ENCODE assay signal across 13 mouse cellular contexts in the genomic region with DNA sequence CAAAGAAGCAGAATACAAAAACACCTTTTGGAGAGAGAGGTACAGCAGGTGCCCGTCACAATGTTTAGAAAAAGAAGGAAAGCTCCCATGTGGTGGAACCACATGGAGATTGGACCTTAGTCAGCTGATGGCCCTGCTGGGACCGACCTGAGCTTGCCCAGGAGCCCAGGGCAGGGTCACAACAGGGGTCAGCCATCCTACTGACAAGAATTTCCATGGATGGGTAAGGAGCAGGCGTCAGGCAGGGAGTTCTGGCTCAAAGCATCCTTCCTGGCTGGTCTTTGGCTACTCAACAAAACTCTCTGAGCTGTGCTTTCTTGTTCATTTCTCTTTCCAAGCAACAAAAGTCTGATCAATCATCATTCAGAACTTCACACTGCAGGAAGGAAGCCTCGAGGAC.
DNase-seq lines count a peak whose midpoint lies in the region; ATAC-seq and TF ChIP-seq lines count a peak whose summit lies in the region.
"Had no signal": no experiment of that assay in that cellular context is flagged by ENCODE, and none has a peak within 500 bp of the region (broad histone marks: within the 10 kb centered on the region; RNA-seq: fewer than 3 reads in every experiment).

No protein-coding gene starts in this region.

- H3K9ac ChIP-seq in liver, postnatal 0 days (replicated peaks) = no peak overlapping the region
- H3K9ac ChIP-seq in liver, embryonic 12.5 days = no peak overlapping the region
- no peak overlapping the region for H3K9ac ChIP-seq in kidney, embryonic 14.5 days (ENCODE audit: low read depth, low read length)
- H3K9ac ChIP-seq: embryonic facial prominence, embryonic 13.5 days; intestine, embryonic 15.5 days had no signal

- H3K27me3 ChIP-seq in liver, postnatal 0 days (ENCODE audit: insufficient read depth, low read length) = no peaks in the 10 kb centered on the region
- H3K27me3 ChIP-seq in liver, embryonic 12.5 days (replicated peaks) = peaks cover 12% of the 10 kb centered on the region
- H3K27me3 ChIP-seq in kidney, embryonic 14.5 days (ENCODE audit: control insufficient read depth, insufficient read depth, low read length) = no peaks in the 10 kb centered on the region
- no peaks in the 10 kb centered on the region for H3K27me3 ChIP-seq in small intestine, adult 2 months (ENCODE audit: control insufficient read depth, insufficient read depth, low read length)

- DNase-seq in heart, adult 11 months = peak; percentile 88
- no peak for DNase-seq in heart, adult 8-10 months (ENCODE audit: low spot score)
- DNase-seq in liver, postnatal 0 days = no peak
- DNase-seq in left cerebral cortex, adult 9 months (ENCODE audit: low spot score in 2 of 2) = no peak
- DNase-seq: adrenal gland, postnatal 10 days; cerebellum, adult 9-11 months; thymus, adult 18-20 months had no signal

- 31% methylated on average over 4 of the region's 4 CpGs for WGBS in liver, postnatal 0 days (ENCODE audit: insufficient replicate concordance)
- WGBS in liver, embryonic 12.5 days (ENCODE audit: insufficient replicate concordance) = 37% methylated on average over 4 of the region's 4 CpGs
- 31% methylated on average over 4 of the region's 4 CpGs for WGBS in kidney, embryonic 14.5 days
- WGBS in small intestine, adult 2 months = 62% methylated on average over 4 of the region's 4 CpGs

- peak; percentile 16; the same call in 1 of the 2 replicates for ATAC-seq in liver, postnatal 0 days
- no peak for ATAC-seq in liver, embryonic 12.5 days
- no peak for ATAC-seq in kidney, embryonic 14.5 days (ENCODE audit: low FRiP score, low TSS enrichment)
- ATAC-seq: intestine, embryonic 15.5 days had no signal

- TF ChIP-seq EP300 in liver, postnatal 0 days (IDR thresholded peaks at IDR 0.05; ENCODE audit: low read depth) = 0 out of 2 replicates have a peak, but pooled peaks have one; percentile 15

- TF ChIP-seq CTCF in liver, postnatal 0 days (IDR thresholded peaks at IDR 0.05; ENCODE audit: low read depth) = no peak
- no peak for TF ChIP-seq CTCF in small intestine, adult 2 months (IDR thresholded peaks at IDR 0.05; ENCODE audit: extremely low read depth, insufficient read length, insufficient replicate concordance, low read depth, low read length)

- TF ChIP-seq POLR2A in small intestine, adult 2 months (IDR thresholded peaks at IDR 0.05; ENCODE audit: low read depth, low read length) = no peak

- H3K36me3 ChIP-seq in liver, postnatal 0 days (replicated peaks; ENCODE audit: insufficient read depth, low read length) = no peaks in the 10 kb centered on the region
- no peaks in the 10 kb centered on the region for H3K36me3 ChIP-seq in liver, embryonic 12.5 days
- no peaks in the 10 kb centered on the region for H3K36me3 ChIP-seq in kidney, embryonic 14.5 days (ENCODE audit: control insufficient read depth, insufficient read depth, low read length)
- H3K36me3 ChIP-seq in small intestine, adult 2 months (ENCODE audit: control insufficient read depth, insufficient read depth, low read length) = no peaks in the 10 kb centered on the region
- H3K36me3 ChIP-seq: embryonic facial prominence, embryonic 13.5 days; intestine, embryonic 15.5 days had no signal

- no peak overlapping the region for H3K4me3 ChIP-seq in liver, postnatal 0 days (ENCODE audit: low read depth, low read length)
- H3K4me3 ChIP-seq in liver, embryonic 12.5 days = no peak overlapping the region
- no peak overlapping the region for H3K4me3 ChIP-seq in kidney, embryonic 14.5 days (ENCODE audit: low read length)
- H3K4me3 ChIP-seq in small intestine, adult 2 months (ENCODE audit: low read depth, low read length) = no peak overlapping the region
- H3K4me3 ChIP-seq: embryonic facial prominence, embryonic 13.5 days; intestine, embryonic 15.5 days; myocyte had no signal

- 0 out of 2 replicates have a peak overlapping the region, but pooled peaks have one; percentile 23 for H3K27ac ChIP-seq in liver, postnatal 0 days (ENCODE audit: low read depth)
- H3K27ac ChIP-seq in liver, embryonic 12.5 days = no peak overlapping the region
- peak overlapping the region; percentile 6; the same call in 1 of the 2 replicates for H3K27ac ChIP-seq in kidney, embryonic 14.5 days (ENCODE audit: low read depth, low read length)
- peak overlapping the region; percentile 31; the same call in 1 of the 2 replicates for H3K27ac ChIP-seq in small intestine, adult 2 months (ENCODE audit: insufficient read depth, low read depth, low read length)
- H3K27ac ChIP-seq: embryonic facial prominence, embryonic 13.5 days; intestine, embryonic 15.5 days had no signal

- no peak overlapping the region for H3K4me2 ChIP-seq in liver, postnatal 0 days (ENCODE audit: low read depth, low read length)
- no peak overlapping the region for H3K4me2 ChIP-seq in liver, embryonic 12.5 days
- no peak overlapping the region for H3K4me2 ChIP-seq in kidney, embryonic 14.5 days (replicated peaks; ENCODE audit: low read depth, low read length)
- H3K4me2 ChIP-seq: embryonic facial prominence, embryonic 13.5 days had no signal

- H3K9me3 ChIP-seq in liver, postnatal 0 days (ENCODE audit: low read length) = no peaks in the 10 kb centered on the region
- no peaks in the 10 kb centered on the region for H3K9me3 ChIP-seq in liver, embryonic 12.5 days (replicated peaks)
- H3K9me3 ChIP-seq in kidney, embryonic 14.5 days (ENCODE audit: control insufficient read depth, low read length) = no peaks in the 10 kb centered on the region
- H3K9me3 ChIP-seq: embryonic facial prominence, embryonic 13.5 days; intestine, embryonic 15.5 days had no signal

- peaks cover 11% of the 10 kb centered on the region for H3K4me1 ChIP-seq in liver, postnatal 0 days (ENCODE audit: insufficient read depth)
- peaks cover 19% of the 10 kb centered on the region for H3K4me1 ChIP-seq in liver, embryonic 12.5 days
- peaks cover 36% of the 10 kb centered on the region for H3K4me1 ChIP-seq in kidney, embryonic 14.5 days (ENCODE audit: control insufficient read depth, insufficient read depth, low read length)
- H3K4me1 ChIP-seq in small intestine, adult 2 months (ENCODE audit: control insufficient read depth, insufficient read depth, insufficient read length, low read length) = peaks cover 2% of the 10 kb centered on the region
